In genomic region chr8:84877297-84878035, GRCm38 (mm10) we compare ENCODE assay signal across 13 mouse cellular contexts. TPM values are rescaled to one million over a fixed set of nuclear protein-coding genes. Genes with fewer than 3 reads are reported as not detected.
DNase-seq lines count a peak whose midpoint lies in the region; ATAC-seq and TF ChIP-seq lines count a peak whose summit lies in the region.
"Had no signal": no experiment of that assay in that cellular context is flagged by ENCODE, and none has a peak within 500 bp of the region (broad histone marks: within the 10 kb centered on the region; RNA-seq: fewer than 3 reads in every experiment).

No protein-coding gene starts in this region.

- H3K4me2 ChIP-seq in hindbrain, embryonic 14.5 days (replicated peaks): no peak overlapping the region
- no peak overlapping the region for H3K4me2 ChIP-seq in hindbrain, embryonic 12.5 days (replicated peaks)
- no peak overlapping the region for H3K4me2 ChIP-seq in forebrain, embryonic 15.5 days (replicated peaks)
- H3K4me2 ChIP-seq in intestine, postnatal 0 days (replicated peaks; ENCODE audit: low read depth): no peak overlapping the region
- H3K4me2 ChIP-seq in stomach, postnatal 0 days (replicated peaks; ENCODE audit: low read depth): no peak overlapping the region
- H3K4me2 ChIP-seq: embryonic facial prominence, embryonic 15.5 days; heart, embryonic 15.5 days had no signal

- peaks cover 4% of the 10 kb centered on the region; the same call in 1 of the 2 replicates for H3K27me3 ChIP-seq in hindbrain, embryonic 14.5 days (ENCODE audit: control insufficient read depth, insufficient read depth, low read length)
- peaks cover 10% of the 10 kb centered on the region for H3K27me3 ChIP-seq in hindbrain, embryonic 12.5 days
- no peaks in the 10 kb centered on the region for H3K27me3 ChIP-seq in forebrain, embryonic 15.5 days
- no peaks in the 10 kb centered on the region for H3K27me3 ChIP-seq in intestine, postnatal 0 days (replicated peaks; ENCODE audit: control insufficient read depth, insufficient read depth, low read length)
- no peaks in the 10 kb centered on the region for H3K27me3 ChIP-seq in stomach, postnatal 0 days (ENCODE audit: control insufficient read depth, insufficient read depth, low read length)
- H3K27me3 ChIP-seq: embryonic facial prominence, embryonic 15.5 days; heart, embryonic 15.5 days had no signal

- no peak for TF ChIP-seq CTCF in intestine, postnatal 0 days (IDR thresholded peaks at IDR 0.05; ENCODE audit: low read depth)
- no peak for TF ChIP-seq CTCF in stomach, postnatal 0 days (IDR thresholded peaks at IDR 0.05; ENCODE audit: low read depth)

- no peaks in the 10 kb centered on the region for H3K9me3 ChIP-seq in hindbrain, embryonic 14.5 days (ENCODE audit: control insufficient read depth, low read length)
- H3K9me3 ChIP-seq in hindbrain, embryonic 12.5 days (replicated peaks): no peaks in the 10 kb centered on the region
- no peaks in the 10 kb centered on the region for H3K9me3 ChIP-seq in forebrain, embryonic 15.5 days
- no peaks in the 10 kb centered on the region for H3K9me3 ChIP-seq in intestine, postnatal 0 days (ENCODE audit: control insufficient read depth)
- no peaks in the 10 kb centered on the region for H3K9me3 ChIP-seq in stomach, postnatal 0 days (ENCODE audit: control insufficient read depth, low read length)
- H3K9me3 ChIP-seq: embryonic facial prominence, embryonic 15.5 days; heart, embryonic 15.5 days had no signal

- no peaks in the 10 kb centered on the region for H3K36me3 ChIP-seq in hindbrain, embryonic 14.5 days (replicated peaks; ENCODE audit: control insufficient read depth, insufficient read depth)
- H3K36me3 ChIP-seq in hindbrain, embryonic 12.5 days: no peaks in the 10 kb centered on the region
- H3K36me3 ChIP-seq in forebrain, embryonic 15.5 days: no peaks in the 10 kb centered on the region
- no peaks in the 10 kb centered on the region for H3K36me3 ChIP-seq in intestine, postnatal 0 days (ENCODE audit: control insufficient read depth, insufficient read depth)
- H3K36me3 ChIP-seq in stomach, postnatal 0 days (ENCODE audit: control insufficient read depth, insufficient read depth, low read length): no peaks in the 10 kb centered on the region
- H3K36me3 ChIP-seq: embryonic facial prominence, embryonic 15.5 days; heart, embryonic 15.5 days had no signal

- peak; percentile 35 for DNase-seq in hindbrain, embryonic 14.5 days (ENCODE audit: low spot score)
- DNase-seq in MN1 (ENCODE audit: low spot score): peak; percentile 64
- DNase-seq in cerebellum, adult 18-20 months: peak; percentile 78 to 83
- DNase-seq in kidney, postnatal 14 days: no peak
- no peak for DNase-seq in stomach, postnatal 0 days (ENCODE audit: low spot score)
- DNase-seq: B cell, adult 2 months; lung, postnatal 36 days; retina, postnatal 1 day had no signal

- no peak overlapping the region for H3K4me3 ChIP-seq in hindbrain, embryonic 14.5 days (replicated peaks; ENCODE audit: low read length)
- no peak overlapping the region for H3K4me3 ChIP-seq in hindbrain, embryonic 12.5 days
- H3K4me3 ChIP-seq in forebrain, embryonic 15.5 days: no peak overlapping the region
- H3K4me3 ChIP-seq in intestine, postnatal 0 days (ENCODE audit: low read depth, low read length): no peak overlapping the region
- no peak overlapping the region for H3K4me3 ChIP-seq in stomach, postnatal 0 days (ENCODE audit: low read depth, low read length)
- H3K4me3 ChIP-seq: embryonic facial prominence, embryonic 15.5 days; heart, embryonic 15.5 days had no signal

- no peaks in the 10 kb centered on the region; the same call in 1 of the 2 replicates for H3K4me1 ChIP-seq in hindbrain, embryonic 14.5 days (replicated peaks; ENCODE audit: control insufficient read depth, insufficient read depth, low read length)
- peaks cover 3% of the 10 kb centered on the region for H3K4me1 ChIP-seq in hindbrain, embryonic 12.5 days
- peaks cover 20% of the 10 kb centered on the region for H3K4me1 ChIP-seq in forebrain, embryonic 15.5 days
- peaks cover 3% of the 10 kb centered on the region; the same call in 1 of the 2 replicates for H3K4me1 ChIP-seq in intestine, postnatal 0 days (replicated peaks; ENCODE audit: control insufficient read depth, insufficient read depth, low read length)
- H3K4me1 ChIP-seq in stomach, postnatal 0 days (replicated peaks; ENCODE audit: control insufficient read depth, insufficient read depth): peaks cover under 1% of the 10 kb centered on the region

- no peak; the same call in 1 of the 2 replicates for ATAC-seq in hindbrain, embryonic 14.5 days (ENCODE audit: low FRiP score)
- ATAC-seq in hindbrain, embryonic 12.5 days (ENCODE audit: low FRiP score): no peak
- peak; percentile 79 for ATAC-seq in forebrain, embryonic 15.5 days (replicated peaks)
- no peak for ATAC-seq in intestine, postnatal 0 days
- ATAC-seq in stomach, postnatal 0 days (ENCODE audit: low FRiP score, low TSS enrichment): no peak

- TF ChIP-seq EP300 in stomach, postnatal 0 days (optimal IDR thresholded peaks at IDR 0.05): no peak

- no peak overlapping the region for H3K9ac ChIP-seq in hindbrain, embryonic 14.5 days
- H3K9ac ChIP-seq in hindbrain, embryonic 12.5 days: no peak overlapping the region
- no peak overlapping the region for H3K9ac ChIP-seq in forebrain, embryonic 15.5 days (replicated peaks)
- H3K9ac ChIP-seq in intestine, postnatal 0 days (ENCODE audit: low read depth, low read length): no peak overlapping the region
- H3K9ac ChIP-seq in stomach, postnatal 0 days (ENCODE audit: low read length): no peak overlapping the region
- H3K9ac ChIP-seq: embryonic facial prominence, embryonic 15.5 days; heart, embryonic 15.5 days had no signal

- 80% methylated on average over 3 of the region's 3 CpGs for WGBS in hindbrain, embryonic 14.5 days
- WGBS in hindbrain, embryonic 12.5 days: 88% methylated on average over 3 of the region's 3 CpGs
- 43% methylated on average over 3 of the region's 3 CpGs for WGBS in forebrain, embryonic 15.5 days
- 83% methylated on average over 3 of the region's 3 CpGs for WGBS in intestine, postnatal 0 days
- 61% methylated on average over 3 of the region's 3 CpGs for WGBS in stomach, postnatal 0 days

- no peak overlapping the region for H3K27ac ChIP-seq in hindbrain, embryonic 14.5 days
- no peak overlapping the region for H3K27ac ChIP-seq in hindbrain, embryonic 12.5 days
- H3K27ac ChIP-seq in forebrain, embryonic 15.5 days (replicated peaks): peak overlapping the region; percentile 81
- no peak overlapping the region for H3K27ac ChIP-seq in intestine, postnatal 0 days (ENCODE audit: low read depth, low read length)
- H3K27ac ChIP-seq in stomach, postnatal 0 days (replicated peaks): no peak overlapping the region
- H3K27ac ChIP-seq: embryonic facial prominence, embryonic 15.5 days; heart, embryonic 15.5 days had no signal

RNA-seq across cellular contexts. Expression of gene Syce2, which starts 5.6 kb away (rescaled TPM):
- 27.7 and 32.5 TPM in 2 replicates for polyA plus RNA-seq in hindbrain, embryonic 14.5 days (2014; fragmentation: Nextera tagmentation; extraction: Ambion mirVana)
- polyA plus RNA-seq in hindbrain, embryonic 12.5 days (2016; fragmentation: Nextera tagmentation; extraction: Ambion mirVana): 37.2 TPM in 2 replicates
- polyA plus RNA-seq in forebrain, embryonic 15.5 days (2015; fragmentation: Nextera tagmentation; extraction: Ambion mirVana): 55.0 and 64.4 TPM in 2 replicates
- 27.1 and 32.7 TPM in 2 replicates for polyA plus RNA-seq in intestine, postnatal 0 days (2015; fragmentation: Nextera tagmentation; extraction: Ambion mirVana)
- 25.0 and 27.3 TPM in 2 replicates for polyA plus RNA-seq in stomach, postnatal 0 days (2015; fragmentation: Nextera tagmentation; extraction: Ambion mirVana)

RNA-seq across cellular contexts. Expression of gene Gcdh, which starts 16.3 kb away (rescaled TPM):
- 25.6 and 29.8 TPM in 2 replicates for polyA plus RNA-seq in hindbrain, embryonic 14.5 days (2014; fragmentation: Nextera tagmentation; extraction: Ambion mirVana)
- 32.8 and 35.0 TPM in 2 replicates for polyA plus RNA-seq in hindbrain, embryonic 12.5 days (2016; fragmentation: Nextera tagmentation; extraction: Ambion mirVana)
- polyA plus RNA-seq in forebrain, embryonic 15.5 days (2015; fragmentation: Nextera tagmentation; extraction: Ambion mirVana): 36.2 and 37.4 TPM in 2 replicates
- 15.3 and 15.5 TPM in 2 replicates for polyA plus RNA-seq in intestine, postnatal 0 days (2015; fragmentation: Nextera tagmentation; extraction: Ambion mirVana)
- polyA plus RNA-seq in stomach, postnatal 0 days (2015; fragmentation: Nextera tagmentation; extraction: Ambion mirVana): 18.5 and 21.1 TPM in 2 replicates

RNA-seq across cellular contexts. Expression of gene Farsa, which starts 20.7 kb away (rescaled TPM):
- 87.8 and 93.4 TPM in 2 replicates for polyA plus RNA-seq in hindbrain, embryonic 14.5 days (2014; fragmentation: Nextera tagmentation; extraction: Ambion mirVana)
- polyA plus RNA-seq in hindbrain, embryonic 12.5 days (2016; fragmentation: Nextera tagmentation; extraction: Ambion mirVana): 92.2 and 98.9 TPM in 2 replicates
- 122 and 127 TPM in 2 replicates for polyA plus RNA-seq in forebrain, embryonic 15.5 days (2015; fragmentation: Nextera tagmentation; extraction: Ambion mirVana)
- polyA plus RNA-seq in intestine, postnatal 0 days (2015; fragmentation: Nextera tagmentation; extraction: Ambion mirVana): 27.3 and 28.3 TPM in 2 replicates
- polyA plus RNA-seq in stomach, postnatal 0 days (2015; fragmentation: Nextera tagmentation; extraction: Ambion mirVana): 43.3 and 44.3 TPM in 2 replicates

RNA-seq across cellular contexts. Expression of gene Klf1, which starts 24.3 kb away (rescaled TPM):
- 0.70 and 0.91 TPM in 2 replicates for polyA plus RNA-seq in hindbrain, embryonic 14.5 days (2014; fragmentation: Nextera tagmentation; extraction: Ambion mirVana)
- 3.7 and 4.2 TPM in 2 replicates for polyA plus RNA-seq in hindbrain, embryonic 12.5 days (2016; fragmentation: Nextera tagmentation; extraction: Ambion mirVana)
- 0.75 and 0.87 TPM in 2 replicates for polyA plus RNA-seq in forebrain, embryonic 15.5 days (2015; fragmentation: Nextera tagmentation; extraction: Ambion mirVana)
- polyA plus RNA-seq in intestine, postnatal 0 days (2015; fragmentation: Nextera tagmentation; extraction: Ambion mirVana): 0.56 and 0.63 TPM in 2 replicates
- 0.51 and 0.82 TPM in 2 replicates for polyA plus RNA-seq in stomach, postnatal 0 days (2015; fragmentation: Nextera tagmentation; extraction: Ambion mirVana)

RNA-seq across cellular contexts. Expression of gene Calr, which starts 30.7 kb away (rescaled TPM):
- 574 and 709 TPM in 2 replicates for polyA plus RNA-seq in hindbrain, embryonic 14.5 days (2014; fragmentation: Nextera tagmentation; extraction: Ambion mirVana)
- 792 and 820 TPM in 2 replicates for polyA plus RNA-seq in hindbrain, embryonic 12.5 days (2016; fragmentation: Nextera tagmentation; extraction: Ambion mirVana)
- 559 and 575 TPM in 2 replicates for polyA plus RNA-seq in forebrain, embryonic 15.5 days (2015; fragmentation: Nextera tagmentation; extraction: Ambion mirVana)
- polyA plus RNA-seq in intestine, postnatal 0 days (2015; fragmentation: Nextera tagmentation; extraction: Ambion mirVana): 474 and 507 TPM in 2 replicates
- 522 and 537 TPM in 2 replicates for polyA plus RNA-seq in stomach, postnatal 0 days (2015; fragmentation: Nextera tagmentation; extraction: Ambion mirVana)

Comparison
In these comparisons a context has a peak if more than half of its experiments do, and no peak if none do; other contexts are left out.
1. DNase-seq: peak in hindbrain, embryonic 14.5 days (single experiment), MN1 (single experiment) and cerebellum, adult 18-20 months (2 of 2); none in kidney, postnatal 14 days (single experiment) and stomach, postnatal 0 days (single experiment).